ENCODE assay signal across 23 mouse cellular contexts in genomic region chr14:117552776-117553175, GRCm38 (mm10).
"Had no signal": no experiment of that assay in that cellular context is flagged by ENCODE, and none has a peak within 500 bp of the region (broad histone marks: within the 10 kb centered on the region; RNA-seq: fewer than 3 reads in every experiment).

No protein-coding gene starts in this region.

- H3K4me3 ChIP-seq: kidney, embryonic 15.5 days; left cerebral cortex, adult 2 months; limb, embryonic 12.5 days; liver, embryonic 12.5 days; liver, embryonic 15.5 days; lung, embryonic 15.5 days; megakaryocyte, embryonic 14.5 days; midbrain, embryonic 12.5 days; myocyte; neural tube, embryonic 13.5 days had no signal

- H3K27ac ChIP-seq: kidney, embryonic 15.5 days; left cerebral cortex, adult 2 months; limb, embryonic 12.5 days; liver, embryonic 12.5 days; liver, embryonic 15.5 days; lung, embryonic 15.5 days; midbrain, embryonic 12.5 days; neural tube, embryonic 13.5 days had no signal

- H3K4me1 ChIP-seq: kidney, embryonic 15.5 days; limb, embryonic 12.5 days; liver, embryonic 12.5 days; liver, embryonic 15.5 days; lung, embryonic 15.5 days; megakaryocyte, embryonic 14.5 days; midbrain, embryonic 12.5 days had no signal

- ATAC-seq: liver, embryonic 12.5 days; midbrain, embryonic 16.5 days had no signal

- H3K27me3 ChIP-seq: kidney, embryonic 15.5 days; limb, embryonic 12.5 days; liver, embryonic 12.5 days; liver, embryonic 15.5 days; lung, embryonic 15.5 days; megakaryocyte, embryonic 14.5 days; midbrain, embryonic 12.5 days; neural tube, embryonic 13.5 days had no signal

- DNase-seq: kidney, postnatal 10 days; kidney, postnatal 36 days; layer of hippocampus, postnatal 36 days; liver; lung, adult 18-20 months; lung, postnatal 10 days; lung, postnatal 36 days; retina, postnatal 1 day; right cerebral cortex, postnatal 25 days; spleen, adult 18-20 months; thymus, adult 18-20 months; thymus, postnatal 36 days had no signal

- H3K36me3 ChIP-seq: kidney, embryonic 15.5 days; limb, embryonic 12.5 days; liver, embryonic 12.5 days; liver, embryonic 15.5 days; lung, embryonic 15.5 days; midbrain, embryonic 12.5 days; neural tube, embryonic 13.5 days had no signal

- H3K9me3 ChIP-seq: kidney, embryonic 15.5 days; limb, embryonic 12.5 days; liver, embryonic 12.5 days; liver, embryonic 15.5 days; lung, embryonic 15.5 days; midbrain, embryonic 12.5 days; neural tube, embryonic 13.5 days had no signal

- H3K4me2 ChIP-seq: kidney, embryonic 15.5 days; limb, embryonic 12.5 days; liver, embryonic 12.5 days; liver, embryonic 15.5 days; lung, embryonic 15.5 days; midbrain, embryonic 12.5 days; neural tube, embryonic 13.5 days had no signal

- H3K9ac ChIP-seq: kidney, embryonic 15.5 days; limb, embryonic 12.5 days; liver, embryonic 12.5 days; liver, embryonic 15.5 days; lung, embryonic 15.5 days; midbrain, embryonic 12.5 days; neural tube, embryonic 13.5 days had no signal
